Mouse (Mus musculus): ENCODE results near the gene Crb1. TPM values are rescaled to one million over a fixed set of nuclear protein-coding genes. Genes with fewer than 3 reads are reported as not detected.

The Crb1 gene
- polyA plus RNA-seq, 1 experiment, result 0.08 TPM

- Histone ChIP-seq H3K79me2 (ENCODE audit: control insufficient read depth, insufficient read depth) (no peaks in the 10 kb centered on the region), H3K4me2 (ENCODE audit: low read depth) (no peak overlapping the region), H3K4me3 (no peak overlapping the region), H3K36me3 (ENCODE audit: control insufficient read depth, insufficient read depth) (no peaks in the 10 kb centered on the region), H3ac (ENCODE audit: control insufficient read depth, insufficient read length) (no peak overlapping the region), H3K27me3 (ENCODE audit: control insufficient read depth, insufficient read depth, insufficient read length) (no peaks in the 10 kb centered on the region)
- TF ChIP-seq MAX (IDR thresholded peaks at IDR 0.05; ENCODE audit: low read depth), result no peak
- no peak for TF ChIP-seq REST (IDR thresholded peaks at IDR 0.05; ENCODE audit: insufficient read depth, insufficient read length)
- no peak for TF ChIP-seq POLR2A (IDR thresholded peaks at IDR 0.05; ENCODE audit: insufficient read length, low read depth)
- TF ChIP-seq MYOD1 (IDR thresholded peaks at IDR 0.05; ENCODE audit: control insufficient read depth in 1 of 3, insufficient read length in 2 of 3, low read depth in 2 of 3), result no peak
- TF ChIP-seq TCF12 (IDR thresholded peaks at IDR 0.05; ENCODE audit: insufficient read depth, poor library complexity, severe bottlenecking), result no peak
- TF ChIP-seq TCF3 (IDR thresholded peaks at IDR 0.05; ENCODE audit: insufficient read length, low read depth), result no peak
These were observed 197.2 kb downstream of the Crb1 start for GRCm38 (mm10) chr1:139179707-139180106.

DNA sequence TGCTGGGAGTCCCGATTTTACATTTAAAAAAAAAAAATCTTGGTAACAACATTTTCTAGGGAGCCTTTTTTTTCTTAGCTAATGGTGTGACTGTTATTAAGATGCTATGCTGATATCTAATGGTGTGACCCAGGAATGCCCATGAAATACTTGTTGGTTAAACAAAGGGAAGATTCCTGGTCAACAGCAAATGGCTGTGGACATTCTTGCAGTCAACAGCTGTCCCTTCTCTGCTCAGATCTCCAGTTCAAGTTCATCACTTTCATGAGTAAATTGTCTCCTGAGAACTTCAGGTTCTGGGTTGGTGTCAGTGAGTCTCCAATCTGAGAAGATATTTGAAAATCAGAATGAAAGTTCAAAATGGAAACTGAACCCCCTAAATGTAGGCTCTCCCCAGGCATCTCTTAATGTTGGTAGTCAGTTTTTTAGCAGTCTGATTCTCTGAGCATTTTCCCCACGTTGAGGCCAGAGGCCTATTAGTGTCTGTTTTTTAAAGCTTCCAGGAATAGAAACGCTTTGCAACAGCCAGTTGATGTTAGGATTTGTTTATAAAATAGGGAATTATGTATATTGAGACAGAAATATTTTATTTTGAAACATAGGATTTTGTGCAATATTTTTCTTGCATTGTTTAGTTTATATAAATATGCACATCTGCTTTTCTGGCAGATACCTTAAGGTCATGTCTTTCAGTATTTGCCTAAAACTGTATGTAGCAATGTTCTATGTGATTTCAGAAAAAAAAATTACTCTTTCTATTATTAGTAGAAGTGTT is 202.7 kb downstream of the Crb1 start:
- Histone ChIP-seq H3K4me3 (no peak overlapping the region), H3K36me3 (ENCODE audit: control insufficient read depth, insufficient read depth) (no peaks in the 10 kb centered on the region), H3K27me3 (ENCODE audit: control insufficient read depth, insufficient read depth, insufficient read length) (no peaks in the 10 kb centered on the region), H3K4me2 (ENCODE audit: low read depth) (no peak overlapping the region), H3K79me2 (ENCODE audit: control insufficient read depth, insufficient read depth) (no peaks in the 10 kb centered on the region), H3ac (ENCODE audit: control insufficient read depth, insufficient read length) (no peak overlapping the region)
- peak; percentile 35 for TF ChIP-seq TCF3 (IDR thresholded peaks at IDR 0.05; ENCODE audit: insufficient read length, low read depth)
- no peak for TF ChIP-seq USF1 (IDR thresholded peaks at IDR 0.05; ENCODE audit: low read depth)
- peak in 2 of 3 experiments; percentile 46 to 76 for TF ChIP-seq MYOG (IDR thresholded peaks at IDR 0.05; ENCODE audit: control insufficient read depth in 1 of 3, insufficient read depth in 1 of 3, insufficient read length in 2 of 3, low read depth in 2 of 3)
- peak in 2 of 3 experiments; percentile 66 to 76 for TF ChIP-seq MYOD1 (IDR thresholded peaks at IDR 0.05; ENCODE audit: control insufficient read depth in 1 of 3, insufficient read length in 2 of 3, low read depth in 2 of 3)

DNA sequence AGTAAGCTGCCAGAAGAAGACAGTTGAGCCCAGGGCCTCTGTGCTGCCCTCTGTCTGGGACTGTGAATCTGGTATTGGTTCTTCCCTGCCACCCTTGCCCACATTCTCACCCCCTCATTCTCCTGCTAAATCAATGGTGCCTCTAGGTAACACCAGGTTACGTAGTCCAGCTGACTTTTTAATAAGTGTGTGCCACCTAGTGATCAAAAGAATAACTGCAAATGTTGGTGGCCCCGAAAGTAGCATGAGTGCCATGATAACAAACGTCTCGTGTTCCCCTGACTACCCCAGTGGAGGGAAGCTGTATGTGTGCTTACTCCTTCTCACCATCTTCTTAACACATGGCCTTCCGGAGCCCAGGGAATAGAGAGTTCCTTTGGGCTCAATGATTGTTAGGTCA is 214.1 kb downstream of the Crb1 start:
- Histone ChIP-seq H3K36me3 (ENCODE audit: control insufficient read depth, insufficient read depth) (peaks cover 5% of the 10 kb centered on the region), H3ac (ENCODE audit: control insufficient read depth, insufficient read length) (no peak overlapping the region), H3K4me3 (no peak overlapping the region), H3K27me3 (ENCODE audit: control insufficient read depth, insufficient read depth, insufficient read length) (no peaks in the 10 kb centered on the region), H3K4me2 (ENCODE audit: low read depth) (no peak overlapping the region), H3K79me2 (ENCODE audit: control insufficient read depth, insufficient read depth) (no peaks in the 10 kb centered on the region)
- TF ChIP-seq POLR2AphosphoS2 (IDR thresholded peaks at IDR 0.05; ENCODE audit: insufficient read length, low read depth) (no peak), MYOG (IDR thresholded peaks at IDR 0.05; ENCODE audit: control insufficient read depth in 1 of 3, insufficient read depth in 1 of 3, insufficient read length in 2 of 3, low read depth in 2 of 3) (no peak), POLR2A (IDR thresholded peaks at IDR 0.05; ENCODE audit: insufficient read length, low read depth) (no peak), SRF (IDR thresholded peaks at IDR 0.05; ENCODE audit: control insufficient read depth, insufficient read length, low read depth) (no peak), REST (IDR thresholded peaks at IDR 0.05; ENCODE audit: insufficient read depth, insufficient read length) (no peak), USF1 (IDR thresholded peaks at IDR 0.05; ENCODE audit: low read depth) (no peak), MAX (IDR thresholded peaks at IDR 0.05; ENCODE audit: low read depth) (no peak), MYOD1 (IDR thresholded peaks at IDR 0.05; ENCODE audit: control insufficient read depth in 1 of 3, insufficient read length in 2 of 3, low read depth in 2 of 3) (no peak), TCF12 (IDR thresholded peaks at IDR 0.05; ENCODE audit: insufficient read depth, poor library complexity, severe bottlenecking) (no peak), E2F4 (IDR thresholded peaks at IDR 0.05; ENCODE audit: insufficient read depth) (no peak), TCF3 (IDR thresholded peaks at IDR 0.05; ENCODE audit: insufficient read length, low read depth) (no peak), CEBPB (IDR thresholded peaks at IDR 0.05; ENCODE audit: insufficient read depth, poor library complexity, severe bottlenecking) (no peak)

DNA sequence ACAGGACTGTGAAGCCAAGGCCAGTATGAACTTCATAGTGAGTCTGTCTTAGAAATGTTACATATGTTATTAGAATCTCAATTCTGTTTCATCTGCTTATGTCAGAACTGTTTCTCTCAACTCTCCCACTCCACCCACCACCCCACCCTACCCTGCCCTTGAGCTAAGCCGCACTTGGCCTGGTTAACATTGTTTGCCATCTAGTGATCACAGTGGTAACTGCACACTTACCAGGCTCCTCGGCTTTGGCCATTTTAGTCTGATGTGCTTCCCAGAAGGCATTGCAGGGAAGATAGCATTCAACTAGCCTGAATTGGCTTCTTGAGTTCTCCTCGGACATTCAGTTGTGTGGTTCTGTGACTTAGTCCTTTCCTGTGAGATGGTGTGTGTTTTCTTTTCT is 215.3 kb downstream of the Crb1 start:
- no peaks in the 10 kb centered on the region for H3K36me3 ChIP-seq (ENCODE audit: control insufficient read depth, insufficient read depth)
- no peak overlapping the region for H3K4me3 ChIP-seq
- no peaks in the 10 kb centered on the region for H3K79me2 ChIP-seq (ENCODE audit: control insufficient read depth, insufficient read depth)
- H3K4me2 ChIP-seq (ENCODE audit: low read depth), result no peak overlapping the region
- TF ChIP-seq E2F4 (IDR thresholded peaks at IDR 0.05; ENCODE audit: insufficient read depth) (no peak), MAX (IDR thresholded peaks at IDR 0.05; ENCODE audit: low read depth) (no peak), MYOG (IDR thresholded peaks at IDR 0.05; ENCODE audit: control insufficient read depth in 1 of 3, insufficient read depth in 1 of 3, insufficient read length in 2 of 3, low read depth in 2 of 3) (no peak), SRF (IDR thresholded peaks at IDR 0.05; ENCODE audit: control insufficient read depth, insufficient read length, low read depth) (no peak), CEBPB (IDR thresholded peaks at IDR 0.05; ENCODE audit: insufficient read depth, poor library complexity, severe bottlenecking) (no peak)
- H3K27me3 ChIP-seq (ENCODE audit: control insufficient read depth, insufficient read depth, insufficient read length), result no peaks in the 10 kb centered on the region
- no peak overlapping the region for H3ac ChIP-seq (ENCODE audit: control insufficient read depth, insufficient read length)

GRCm38 (mm10) chr1:139156397-139156796 is 220.5 kb downstream of the Crb1 start:
- TF ChIP-seq CEBPB (IDR thresholded peaks at IDR 0.05; ENCODE audit: insufficient read depth, poor library complexity, severe bottlenecking), result no peak
- no peak for TF ChIP-seq TCF3 (IDR thresholded peaks at IDR 0.05; ENCODE audit: insufficient read length, low read depth)
- TF ChIP-seq POLR2AphosphoS2 (IDR thresholded peaks at IDR 0.05; ENCODE audit: insufficient read length, low read depth), result no peak
- no peak for TF ChIP-seq MYOD1 (IDR thresholded peaks at IDR 0.05; ENCODE audit: control insufficient read depth in 1 of 3, insufficient read length in 2 of 3, low read depth in 2 of 3)
- TF ChIP-seq SRF (IDR thresholded peaks at IDR 0.05; ENCODE audit: control insufficient read depth, insufficient read length, low read depth), result no peak
- no peak for TF ChIP-seq MAX (IDR thresholded peaks at IDR 0.05; ENCODE audit: low read depth)
- TF ChIP-seq REST (IDR thresholded peaks at IDR 0.05; ENCODE audit: insufficient read depth, insufficient read length), result no peak
- no peak for TF ChIP-seq MYOG (IDR thresholded peaks at IDR 0.05; ENCODE audit: control insufficient read depth in 1 of 3, insufficient read depth in 1 of 3, insufficient read length in 2 of 3, low read depth in 2 of 3)
- no peak for TF ChIP-seq TCF12 (IDR thresholded peaks at IDR 0.05; ENCODE audit: insufficient read depth, poor library complexity, severe bottlenecking)
- no peak for TF ChIP-seq E2F4 (IDR thresholded peaks at IDR 0.05; ENCODE audit: insufficient read depth)
- no peak for TF ChIP-seq USF1 (IDR thresholded peaks at IDR 0.05; ENCODE audit: low read depth)
- no peak for TF ChIP-seq POLR2A (IDR thresholded peaks at IDR 0.05; ENCODE audit: insufficient read length, low read depth)
- no peaks in the 10 kb centered on the region for H3K79me2 ChIP-seq (ENCODE audit: control insufficient read depth, insufficient read depth)
- H3K4me3 ChIP-seq, result no peak overlapping the region
- no peaks in the 10 kb centered on the region for H3K27me3 ChIP-seq (ENCODE audit: control insufficient read depth, insufficient read depth, insufficient read length)
- H3K4me2 ChIP-seq (ENCODE audit: low read depth), result peak overlapping the region; percentile 50
- H3ac ChIP-seq (ENCODE audit: control insufficient read depth, insufficient read length), result no peak overlapping the region
- no peaks in the 10 kb centered on the region for H3K36me3 ChIP-seq (ENCODE audit: control insufficient read depth, insufficient read depth)
